Mouse (Mus musculus): ENCODE results near the gene Ecsit. TPM values are rescaled to one million over a fixed set of nuclear protein-coding genes. Genes with fewer than 3 reads are reported as not detected.

The Ecsit gene
- polyA plus RNA-seq, 1 experiment from 2014 or later: 31.7 TPM

- ATAC-seq (ENCODE audit: low FRiP score, low TSS enrichment): no peak
- H3K36me3 ChIP-seq (ENCODE audit: control insufficient read depth, insufficient read depth, low read length): no peaks in the 10 kb centered on the region
- no peak overlapping the region for H3K4me3 ChIP-seq (ENCODE audit: low read depth, low read length)
- no peak overlapping the region for H3K4me2 ChIP-seq (replicated peaks; ENCODE audit: low read depth)
- H3K9ac ChIP-seq (ENCODE audit: low read length): no peak overlapping the region
- TF ChIP-seq EP300 (optimal IDR thresholded peaks at IDR 0.05): no peak
- no peak for TF ChIP-seq CTCF (IDR thresholded peaks at IDR 0.05; ENCODE audit: low read depth)
- 90% methylated on average over 3 of the region's 3 CpGs for WGBS
- no peaks in the 10 kb centered on the region for H3K9me3 ChIP-seq (ENCODE audit: control insufficient read depth, low read length)
- DNase-seq (ENCODE audit: low spot score): no peak
- no peak overlapping the region for H3K27ac ChIP-seq (replicated peaks)
- no peaks in the 10 kb centered on the region for H3K4me1 ChIP-seq (replicated peaks; ENCODE audit: control insufficient read depth, insufficient read depth)
- H3K27me3 ChIP-seq (ENCODE audit: control insufficient read depth, insufficient read depth, low read length): no peaks in the 10 kb centered on the region
Measured at GRCm38 (mm10) chr9:22124169-22124568, 38.9 kb upstream of the Ecsit start.

GRCm38 (mm10) chr9:22123069-22123609 is 37.9 kb upstream of the Ecsit start:
- Histone ChIP-seq H3K9ac (ENCODE audit: low read length) (no peak overlapping the region), H3K4me3 (ENCODE audit: low read depth, low read length) (no peak overlapping the region), H3K9me3 (ENCODE audit: control insufficient read depth, low read length) (no peaks in the 10 kb centered on the region), H3K4me2 (replicated peaks; ENCODE audit: low read depth) (no peak overlapping the region), H3K4me1 (replicated peaks; ENCODE audit: control insufficient read depth, insufficient read depth) (no peaks in the 10 kb centered on the region), H3K27me3 (ENCODE audit: control insufficient read depth, insufficient read depth, low read length) (no peaks in the 10 kb centered on the region), H3K36me3 (ENCODE audit: control insufficient read depth, insufficient read depth, low read length) (no peaks in the 10 kb centered on the region), H3K27ac (replicated peaks) (peak overlapping the region; percentile 53; the same call in 1 of the 2 replicates)
- no peak for TF ChIP-seq CTCF (IDR thresholded peaks at IDR 0.05; ENCODE audit: low read depth)
- no peak for TF ChIP-seq EP300 (optimal IDR thresholded peaks at IDR 0.05)
- WGBS: 66% methylated on average over 7 of the region's 7 CpGs
- peak; percentile 55; the same call in 1 of the 2 replicates for ATAC-seq (ENCODE audit: low FRiP score, low TSS enrichment)
- no peak for DNase-seq (ENCODE audit: low spot score)

GRCm38 (mm10) chr9:22122005-22122404 is 36.8 kb upstream of the Ecsit start:
- Histone ChIP-seq H3K27ac (replicated peaks) (no peak overlapping the region), H3K9ac (ENCODE audit: low read length) (no peak overlapping the region), H3K9me3 (ENCODE audit: control insufficient read depth, low read length) (no peaks in the 10 kb centered on the region), H3K4me1 (replicated peaks; ENCODE audit: control insufficient read depth, insufficient read depth) (no peaks in the 10 kb centered on the region), H3K27me3 (ENCODE audit: control insufficient read depth, insufficient read depth, low read length) (no peaks in the 10 kb centered on the region), H3K4me2 (replicated peaks; ENCODE audit: low read depth) (no peak overlapping the region), H3K4me3 (ENCODE audit: low read depth, low read length) (no peak overlapping the region), H3K36me3 (ENCODE audit: control insufficient read depth, insufficient read depth, low read length) (no peaks in the 10 kb centered on the region)
- whole genome bisulfite sequencing: 73% methylated on average over 3 of the region's 3 CpGs
- DNase-seq (ENCODE audit: low spot score): no peak
- TF ChIP-seq CTCF (IDR thresholded peaks at IDR 0.05; ENCODE audit: low read depth): no peak
- TF ChIP-seq EP300 (optimal IDR thresholded peaks at IDR 0.05): no peak
- no peak for ATAC-seq (ENCODE audit: low FRiP score, low TSS enrichment)

GRCm38 (mm10) chr9:22121545-22121944 is 36.3 kb upstream of the Ecsit start:
- H3K4me3 ChIP-seq (ENCODE audit: low read depth, low read length): no peak overlapping the region
- ATAC-seq (ENCODE audit: low FRiP score, low TSS enrichment) (no peak), DNase-seq (ENCODE audit: low spot score) (no peak)
- H3K4me2 ChIP-seq (replicated peaks; ENCODE audit: low read depth): no peak overlapping the region
- no peak overlapping the region for H3K27ac ChIP-seq (replicated peaks)
- TF ChIP-seq CTCF (IDR thresholded peaks at IDR 0.05; ENCODE audit: low read depth) (no peak), EP300 (optimal IDR thresholded peaks at IDR 0.05) (no peak)
- H3K27me3 ChIP-seq (ENCODE audit: control insufficient read depth, insufficient read depth, low read length): no peaks in the 10 kb centered on the region
- H3K9me3 ChIP-seq (ENCODE audit: control insufficient read depth, low read length): no peaks in the 10 kb centered on the region
- H3K36me3 ChIP-seq (ENCODE audit: control insufficient read depth, insufficient read depth, low read length): no peaks in the 10 kb centered on the region
- no peaks in the 10 kb centered on the region for H3K4me1 ChIP-seq (replicated peaks; ENCODE audit: control insufficient read depth, insufficient read depth)
- no peak overlapping the region for H3K9ac ChIP-seq (ENCODE audit: low read length)

GRCm38 (mm10) chr9:22119543-22119942 is 34.3 kb upstream of the Ecsit start:
- WGBS: 90% methylated on average over 4 of the region's 4 CpGs
- ATAC-seq (ENCODE audit: low FRiP score, low TSS enrichment): no peak
- H3K4me2 ChIP-seq (replicated peaks; ENCODE audit: low read depth): no peak overlapping the region

GRCm38 (mm10) chr9:22117754-22118456 is 32.7 kb upstream of the Ecsit start:
- Histone ChIP-seq H3K27ac (replicated peaks) (no peak overlapping the region; the same call in 1 of the 2 replicates), H3K9me3 (ENCODE audit: control insufficient read depth, low read length) (no peaks in the 10 kb centered on the region), H3K27me3 (ENCODE audit: control insufficient read depth, insufficient read depth, low read length) (no peaks in the 10 kb centered on the region), H3K4me1 (replicated peaks; ENCODE audit: control insufficient read depth, insufficient read depth) (no peaks in the 10 kb centered on the region), H3K4me3 (ENCODE audit: low read depth, low read length) (peak overlapping the region; percentile 84; the same call in 1 of the 2 replicates), H3K9ac (ENCODE audit: low read length) (no peak overlapping the region), H3K4me2 (replicated peaks; ENCODE audit: low read depth) (peak overlapping the region; percentile 86), H3K36me3 (ENCODE audit: control insufficient read depth, insufficient read depth, low read length) (peaks cover 4% of the 10 kb centered on the region; the same call in 1 of the 2 replicates)
- no peak for TF ChIP-seq EP300 (optimal IDR thresholded peaks at IDR 0.05)
- peak; percentile 86 for TF ChIP-seq CTCF (IDR thresholded peaks at IDR 0.05; ENCODE audit: low read depth)
- ATAC-seq (ENCODE audit: low FRiP score, low TSS enrichment) (peak; percentile 10; the same call in 1 of the 2 replicates), DNase-seq (ENCODE audit: low spot score) (peak; percentile 70)
- WGBS: 44% methylated on average over 10 of the region's 10 CpGs

More at GRCm38 (mm10) chr9:22119543-22119942, 34.3 kb upstream of the Ecsit start:
- Histone ChIP-seq H3K4me1 (replicated peaks; ENCODE audit: control insufficient read depth, insufficient read depth) (no peaks in the 10 kb centered on the region), H3K4me3 (ENCODE audit: low read depth, low read length) (no peak overlapping the region), H3K27ac (replicated peaks) (no peak overlapping the region), H3K27me3 (ENCODE audit: control insufficient read depth, insufficient read depth, low read length) (no peaks in the 10 kb centered on the region), H3K9me3 (ENCODE audit: control insufficient read depth, low read length) (no peaks in the 10 kb centered on the region), H3K9ac (ENCODE audit: low read length) (no peak overlapping the region), H3K36me3 (ENCODE audit: control insufficient read depth, insufficient read depth, low read length) (no peaks in the 10 kb centered on the region)
- TF ChIP-seq CTCF (IDR thresholded peaks at IDR 0.05; ENCODE audit: low read depth) (no peak), EP300 (optimal IDR thresholded peaks at IDR 0.05) (no peak)
- no peak for DNase-seq (ENCODE audit: low spot score)
